Mouse (Mus musculus): ENCODE results near the gene Gramd4. TPM values are rescaled to one million over a fixed set of nuclear protein-coding genes. Genes with fewer than 3 reads are reported as not detected.

Gramd4 gene
- 10 to 100 TPM; 30.1 to 33.6 TPM for total RNA-seq (2021)

GRCm38 (mm10) chr15:86057413-86057812 is at the start of gene Gramd4:
Gene Gramd4, plus strand, starts transcription at chr15:86057695.
- DNase-seq: peak; percentile 44

GRCm38 (mm10) chr15:86013130-86013529 is 44.4 kb upstream of the Gramd4 start:
- no peak for DNase-seq

GRCm38 (mm10) chr15:86013656-86014055 is 43.8 kb upstream of the Gramd4 start:
- DNase-seq: no peak

DNA sequence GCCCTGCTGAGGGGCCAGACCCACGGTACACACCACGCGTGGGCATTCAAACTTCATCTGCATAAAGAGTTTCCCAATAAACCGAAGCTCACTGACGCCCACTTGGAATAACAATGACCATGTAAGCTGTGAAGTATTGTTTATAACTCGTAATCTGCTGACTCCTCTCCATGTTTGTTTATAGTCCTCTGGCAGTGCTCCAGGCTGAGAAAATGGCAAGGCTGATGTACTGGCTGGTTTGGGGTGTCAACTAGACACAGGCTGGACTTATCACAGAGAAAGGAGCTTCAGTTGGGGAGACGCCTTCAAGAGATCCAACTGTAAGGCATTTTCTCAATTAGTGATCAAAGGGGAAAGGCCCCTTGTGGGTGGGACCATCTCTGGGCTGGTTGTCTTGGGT is 42.5 kb upstream of the Gramd4 start:
- no peak for DNase-seq

DNA sequence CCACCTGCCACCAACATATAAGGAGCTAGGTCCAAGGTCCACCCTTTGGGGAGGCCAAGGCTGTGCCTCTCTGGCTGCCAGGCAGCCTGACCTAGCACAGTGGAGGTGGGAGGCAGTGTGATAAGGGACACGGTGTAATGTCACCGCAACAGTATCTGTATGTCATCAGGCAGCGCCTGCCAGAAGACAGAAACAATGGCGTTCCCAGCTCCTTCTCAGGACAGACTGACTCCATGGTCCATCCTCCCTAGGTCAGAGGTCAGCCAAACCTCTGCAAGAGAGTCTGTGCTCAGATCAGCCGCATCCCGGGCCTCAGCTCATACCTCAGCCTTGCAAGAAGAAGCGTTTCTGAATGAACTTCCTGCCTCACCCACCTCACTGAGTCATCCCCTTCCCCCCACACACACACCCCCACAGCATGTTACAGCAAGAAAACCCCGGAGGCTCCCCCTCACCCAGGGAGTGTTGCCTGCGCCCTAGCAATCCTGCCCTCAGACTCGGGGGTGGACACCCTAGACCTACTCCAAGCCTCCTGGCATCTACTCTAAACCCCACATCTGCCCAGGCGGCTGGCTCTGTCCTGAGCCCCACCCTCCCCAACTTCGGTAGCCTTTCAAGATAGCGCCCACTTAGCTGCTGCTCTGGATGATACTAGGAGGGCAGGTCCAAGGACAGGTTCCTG is 41.5 kb upstream of the Gramd4 start:
- no peak for DNase-seq

GRCm38 (mm10) chr15:86017336-86017735 is 40.2 kb upstream of the Gramd4 start:
- no peak for DNase-seq

GRCm38 (mm10) chr15:86018753-86019512 is 38.6 kb upstream of the Gramd4 start:
- no peak for DNase-seq

GRCm38 (mm10) chr15:86020008-86020407 is 37.5 kb upstream of the Gramd4 start:
- no peak for DNase-seq

DNA sequence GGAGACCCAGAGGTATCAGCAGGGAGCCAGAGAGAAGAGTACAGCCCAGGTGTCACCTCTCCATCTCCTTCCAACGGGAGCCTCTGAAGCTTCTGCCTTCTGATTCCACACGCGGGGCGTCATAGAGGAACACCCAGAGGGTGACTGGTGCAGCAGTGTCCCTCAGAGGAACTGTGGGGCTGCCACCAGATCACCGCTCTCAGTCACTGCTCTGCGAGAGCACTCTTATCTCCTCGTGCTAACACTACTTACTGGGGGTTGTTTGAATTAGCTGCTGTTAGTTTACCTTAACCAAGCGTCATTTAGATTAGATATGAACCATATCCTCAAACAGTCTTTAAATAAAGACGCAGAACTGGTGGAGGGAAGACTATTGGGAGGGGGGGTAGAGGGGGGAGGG is 36.2 kb upstream of the Gramd4 start:
- no peak for DNase-seq

DNA sequence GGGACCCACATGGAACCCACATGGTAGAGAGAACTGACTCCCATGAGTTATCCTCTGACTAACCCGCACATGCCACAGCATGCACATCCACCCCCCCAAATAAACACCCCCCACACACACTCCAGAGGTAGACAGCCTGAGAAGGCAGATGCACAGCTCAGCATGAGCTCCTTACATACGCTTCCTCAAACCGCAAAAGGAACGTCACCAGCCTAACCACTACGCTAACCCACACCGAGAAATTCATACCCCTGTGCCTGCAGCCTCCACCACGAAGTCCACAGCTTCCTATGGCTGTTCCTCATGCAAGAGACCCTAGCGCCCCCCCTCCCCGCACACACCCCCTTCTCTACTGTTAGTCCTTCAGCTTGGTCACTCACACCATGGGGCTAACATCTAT is 35.5 kb upstream of the Gramd4 start:
- no peak for DNase-seq

GRCm38 (mm10) chr15:86027871-86028270 is 29.6 kb upstream of the Gramd4 start:
- DNase-seq: no peak

GRCm38 (mm10) chr15:86029981-86030380 is 27.5 kb upstream of the Gramd4 start:
- no peak for DNase-seq

DNA sequence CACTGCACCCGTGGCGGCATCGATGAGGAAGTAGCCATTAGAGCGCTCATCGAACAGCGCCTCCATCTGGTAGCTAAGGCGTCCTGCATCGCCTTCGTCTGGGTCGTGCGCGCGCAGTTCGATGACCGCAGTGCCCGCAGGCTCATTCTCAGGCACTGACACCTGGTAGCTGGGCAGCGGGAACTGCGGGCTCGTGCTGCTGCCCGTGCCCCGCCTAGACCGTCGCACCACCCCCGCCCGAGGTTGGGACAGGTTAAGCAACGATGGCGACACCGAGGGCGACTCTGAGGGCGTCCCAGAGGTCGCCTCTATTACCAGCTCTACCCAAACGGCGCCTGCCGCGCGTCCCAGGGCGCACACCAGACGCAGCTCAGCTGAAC is 24.7 kb upstream of the Gramd4 start:
- DNase-seq: peak; percentile 63

DNA sequence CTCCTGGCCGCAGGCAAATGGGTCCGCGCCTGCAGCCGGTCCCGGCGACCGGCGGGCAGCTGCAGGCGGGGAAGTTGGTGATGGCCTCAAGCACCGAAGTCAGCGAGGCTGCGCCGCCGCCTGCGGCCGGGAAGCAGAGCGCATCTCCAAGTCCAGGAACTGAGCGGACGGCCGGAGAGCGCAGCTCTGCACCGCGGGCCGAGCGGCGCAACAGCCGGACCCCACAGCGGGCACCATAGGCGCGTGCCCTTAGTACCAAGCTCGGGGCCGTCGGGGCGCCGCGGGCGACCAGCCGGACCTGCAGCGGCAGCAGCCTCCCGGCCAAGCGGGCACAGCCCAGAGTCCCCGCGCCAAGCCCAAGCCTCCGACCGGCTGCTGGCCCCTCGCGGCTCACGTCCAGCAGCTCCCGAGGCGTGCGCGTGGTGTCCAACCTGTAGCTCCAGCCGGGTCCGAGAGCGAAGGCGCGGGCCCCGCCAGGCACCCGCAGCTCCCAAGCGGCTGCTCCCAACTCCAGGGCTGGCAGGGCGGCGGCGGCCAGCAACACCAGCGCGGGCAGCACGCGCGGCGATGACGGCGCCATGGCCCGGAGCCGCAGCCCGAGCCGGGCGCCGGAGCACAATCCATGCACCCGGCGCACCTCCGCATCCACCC is 24.2 kb upstream of the Gramd4 start, which contains the start of gene Celsr1:
Gene Celsr1, minus strand, starts transcription at position 587 of the 651 bp plus-strand sequence.
- peak; percentile 58 for DNase-seq

GRCm38 (mm10) chr15:86034021-86034523 is 23.4 kb upstream of the Gramd4 start:
- DNase-seq: peak; percentile 64

GRCm38 (mm10) chr15:86034781-86035360 is 22.6 kb upstream of the Gramd4 start:
- DNase-seq: no peak

- DNase-seq: no peak
Observed at GRCm38 (mm10) chr15:86035913-86036312, 21.6 kb upstream of the Gramd4 start.

GRCm38 (mm10) chr15:86038802-86039201 is 18.7 kb upstream of the Gramd4 start:
- DNase-seq: peak; percentile 83

- DNase-seq: no peak
Observed at GRCm38 (mm10) chr15:86041421-86041820, 16.1 kb upstream of the Gramd4 start.

- no peak for DNase-seq
Observed at GRCm38 (mm10) chr15:86042364-86042763, 15.1 kb upstream of the Gramd4 start.

DNA sequence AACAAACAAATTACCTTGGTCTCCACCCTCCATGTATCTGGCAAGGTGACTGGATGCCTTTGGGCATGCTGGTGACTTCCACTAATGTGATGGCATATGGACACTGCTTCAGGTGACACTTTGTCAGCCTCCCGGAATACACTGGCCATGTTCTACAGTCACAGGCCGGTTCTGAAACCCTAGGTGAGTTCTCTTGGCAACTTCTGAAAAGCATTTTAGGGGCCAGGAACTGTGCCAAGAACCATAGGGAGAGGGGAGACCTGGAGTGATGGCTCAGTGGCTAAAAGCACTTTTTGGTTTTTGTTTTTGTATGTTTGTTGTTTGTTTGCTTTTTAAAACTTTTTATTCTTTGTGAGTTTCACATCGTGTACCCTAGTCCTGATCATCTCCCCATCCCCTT is 8.0 kb upstream of the Gramd4 start:
- no peak for DNase-seq

GRCm38 (mm10) chr15:86050170-86050743 is 7.2 kb upstream of the Gramd4 start:
- peak; percentile 28 for DNase-seq
